Mouse (Mus musculus): ENCODE data around the gene Zdhhc1.

Gene Zdhhc1

GRCm38 (mm10) chr8:105517346-105517745 lies 20.6 kb upstream of the Zdhhc1 start:
- DNase-seq (ENCODE audit: low read depth, low spot score) = no peak

- no peak for DNase-seq (ENCODE audit: low read depth, low spot score)
Measured at GRCm38 (mm10) chr8:105516018-105516645, 19.4 kb upstream of the Zdhhc1 start.

- DNase-seq (ENCODE audit: low read depth, low spot score) = no peak
Measured at GRCm38 (mm10) chr8:105514656-105515055, 18.0 kb upstream of the Zdhhc1 start.

- DNase-seq (ENCODE audit: low read depth, low spot score) = no peak
Measured at GRCm38 (mm10) chr8:105514194-105514593, 17.5 kb upstream of the Zdhhc1 start.

GRCm38 (mm10) chr8:105509997-105510735 lies 13.5 kb upstream of the Zdhhc1 start:
- DNase-seq (ENCODE audit: low read depth, low spot score) = no peak

- no peak for DNase-seq (ENCODE audit: low read depth, low spot score)
Measured at GRCm38 (mm10) chr8:105508758-105509157, 12.1 kb upstream of the Zdhhc1 start.

- no peak for DNase-seq (ENCODE audit: low read depth, low spot score)
Measured at GRCm38 (mm10) chr8:105506977-105507376, 10.3 kb upstream of the Zdhhc1 start.

GRCm38 (mm10) chr8:105504617-105505016 lies 7.9 kb upstream of the Zdhhc1 start:
- DNase-seq (ENCODE audit: low read depth, low spot score) = no peak

GRCm38 (mm10) chr8:105499787-105500186 lies 3.1 kb upstream of the Zdhhc1 start:
- no peak for DNase-seq (ENCODE audit: low read depth, low spot score)

- no peak for DNase-seq (ENCODE audit: low read depth, low spot score)
Measured at GRCm38 (mm10) chr8:105495350-105496302, 1.1 kb downstream of the Zdhhc1 start.

GRCm38 (mm10) chr8:105494566-105494965 lies 2.1 kb downstream of the Zdhhc1 start:
- no peak for DNase-seq (ENCODE audit: low read depth, low spot score)

GRCm38 (mm10) chr8:105493495-105493894 lies 3.2 kb downstream of the Zdhhc1 start:
- DNase-seq (ENCODE audit: low read depth, low spot score) = no peak

GRCm38 (mm10) chr8:105489281-105489680 lies 7.4 kb downstream of the Zdhhc1 start:
- no peak for DNase-seq (ENCODE audit: low read depth, low spot score)

- DNase-seq (ENCODE audit: low read depth, low spot score) = no peak
Measured at GRCm38 (mm10) chr8:105488082-105488481, 8.6 kb downstream of the Zdhhc1 start.

- DNase-seq (ENCODE audit: low read depth, low spot score) = no peak
Measured at GRCm38 (mm10) chr8:105484392-105484791, 12.3 kb downstream of the Zdhhc1 start.

- no peak for DNase-seq (ENCODE audit: low read depth, low spot score)
Measured at GRCm38 (mm10) chr8:105484030-105484368, 12.7 kb downstream of the Zdhhc1 start.

- DNase-seq (ENCODE audit: low read depth, low spot score) = no peak
Measured at GRCm38 (mm10) chr8:105483212-105484029, 13.3 kb downstream of the Zdhhc1 start.

- DNase-seq (ENCODE audit: low read depth, low spot score) = no peak
Measured at GRCm38 (mm10) chr8:105482123-105482522, 14.6 kb downstream of the Zdhhc1 start.

GRCm38 (mm10) chr8:105481453-105481852 lies 15.2 kb downstream of the Zdhhc1 start:
- no peak for DNase-seq (ENCODE audit: low read depth, low spot score)

GRCm38 (mm10) chr8:105481013-105481412 lies 15.7 kb downstream of the Zdhhc1 start:
- no peak for DNase-seq (ENCODE audit: low read depth, low spot score)

- DNase-seq (ENCODE audit: low read depth, low spot score) = no peak
Measured at GRCm38 (mm10) chr8:105477792-105478191, 18.9 kb downstream of the Zdhhc1 start.
